Mouse (Mus musculus) testis, adult 2 months (tissue): Measurements from ENCODE around the gene Rint1. TPM values are rescaled to one million over a fixed set of nuclear protein-coding genes. Genes with fewer than 3 reads are reported as not detected.
"Not testable (repeated sequence)": the region's sequence is repeated elsewhere in the genome, so short reads cannot be mapped to it uniquely, and the experiment has no call there.

Experiments used
- H3K27ac ChIP-seq: fragments of 200-500 bp; 2 replicates; pipeline ENCODE4 v1.5.1; 2012; ENCODE audit warnings: low read depth, low read length; ENCODE audit not compliant: control insufficient read depth, insufficient read depth
- H3K27me3 ChIP-seq: fragments of 200-500 bp; 2 replicates; pipeline ENCODE4 v1.6.1; 2012; ENCODE audit warnings: mild to moderate bottlenecking, low read length, moderate library complexity; ENCODE audit not compliant: control insufficient read depth, insufficient read depth
- H3K36me3 ChIP-seq: fragments of 200-500 bp; 2 replicates; pipeline ENCODE4 v1.6.1; 2012; ENCODE audit warnings: mild to moderate bottlenecking, low read length; ENCODE audit not compliant: control insufficient read depth, insufficient read depth
- H3K4me1 ChIP-seq: fragments of 200-500 bp; 2 replicates; pipeline ENCODE4 v1.6.1; 2012; ENCODE audit warnings: low read length; ENCODE audit not compliant: control insufficient read depth, insufficient read depth
- H3K4me3 ChIP-seq: fragments of 200-500 bp; 2 replicates; pipeline ENCODE4 v1.5.1; 2012; ENCODE audit warnings: low read depth, mild to moderate bottlenecking, low read length, moderate library complexity, mixed read lengths; ENCODE audit not compliant: control insufficient read depth
- CTCF ChIP-seq: fragments of 200-500 bp; IDR thresholded peaks from 2 replicates; pipeline ENCODE4 v1.5.1; 2012; ENCODE audit warnings: low read depth, mild to moderate bottlenecking, inconsistent platforms, low read length, moderate library complexity; ENCODE audit not compliant: control insufficient read depth, insufficient read depth, insufficient replicate concordance
- POLR2A ChIP-seq: fragments of 200-500 bp; IDR thresholded peaks from 2 replicates; pipeline ENCODE4 v1.6.1; 2012; ENCODE audit warnings: low read depth, mild to moderate bottlenecking, inconsistent platforms, low read length, moderate library complexity; ENCODE audit not compliant: control insufficient read depth
- polyA plus RNA-seq: library from polyadenylated mRNA; depleted of rRNA; stranded (reverse); fragments of >200 nt; gene quantifications from 2 replicates; pipeline ENCODE4 v1.2.3, GENCODE M21; 2012

The Rint1 gene
- polyA plus RNA-seq, 1 experiment = 6.9 TPM

DNA sequence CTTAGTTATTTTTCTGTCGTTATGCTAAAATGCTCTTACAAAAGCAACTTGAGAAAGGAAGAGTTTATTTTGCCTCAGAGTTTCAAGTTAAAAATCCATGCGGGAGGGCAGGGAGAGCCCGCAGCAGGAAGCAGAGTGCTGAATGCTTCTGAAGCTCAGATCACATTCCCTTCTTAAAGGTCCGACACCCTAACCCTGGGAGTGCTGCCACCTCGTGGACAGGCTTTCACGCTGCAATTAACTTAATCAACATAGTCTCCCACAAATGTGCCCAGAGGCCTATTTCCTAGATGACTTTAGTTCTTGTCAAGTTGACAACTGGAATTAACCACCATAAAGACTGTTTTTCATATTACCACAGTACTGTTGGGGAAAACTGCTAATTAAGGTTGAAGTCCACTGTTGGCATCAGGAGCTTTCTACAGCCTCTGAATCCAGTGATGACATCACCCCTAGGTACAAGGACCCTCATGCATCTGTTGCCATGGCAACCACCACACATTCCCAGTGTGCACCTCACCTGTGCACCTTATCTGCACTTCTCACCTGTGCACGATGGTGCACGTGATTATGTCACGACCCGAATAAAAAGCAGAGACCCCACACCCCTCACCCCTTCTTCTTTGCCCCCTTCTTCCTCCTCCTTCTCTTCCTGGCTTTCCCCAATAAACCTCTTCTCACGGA lies 39.0 kb downstream of the Rint1 start:
- Histone ChIP-seq H3K4me1 (peaks cover under 1% of the 10 kb centered on the region), H3K27me3 (no peaks in the 10 kb centered on the region), H3K4me3 (no peak overlapping the region), H3K36me3 (no peaks in the 10 kb centered on the region), H3K27ac (no peak overlapping the region)
- TF ChIP-seq CTCF (peak; percentile 49; the same call in 1 of the 2 replicates), POLR2A (no peak)

DNA sequence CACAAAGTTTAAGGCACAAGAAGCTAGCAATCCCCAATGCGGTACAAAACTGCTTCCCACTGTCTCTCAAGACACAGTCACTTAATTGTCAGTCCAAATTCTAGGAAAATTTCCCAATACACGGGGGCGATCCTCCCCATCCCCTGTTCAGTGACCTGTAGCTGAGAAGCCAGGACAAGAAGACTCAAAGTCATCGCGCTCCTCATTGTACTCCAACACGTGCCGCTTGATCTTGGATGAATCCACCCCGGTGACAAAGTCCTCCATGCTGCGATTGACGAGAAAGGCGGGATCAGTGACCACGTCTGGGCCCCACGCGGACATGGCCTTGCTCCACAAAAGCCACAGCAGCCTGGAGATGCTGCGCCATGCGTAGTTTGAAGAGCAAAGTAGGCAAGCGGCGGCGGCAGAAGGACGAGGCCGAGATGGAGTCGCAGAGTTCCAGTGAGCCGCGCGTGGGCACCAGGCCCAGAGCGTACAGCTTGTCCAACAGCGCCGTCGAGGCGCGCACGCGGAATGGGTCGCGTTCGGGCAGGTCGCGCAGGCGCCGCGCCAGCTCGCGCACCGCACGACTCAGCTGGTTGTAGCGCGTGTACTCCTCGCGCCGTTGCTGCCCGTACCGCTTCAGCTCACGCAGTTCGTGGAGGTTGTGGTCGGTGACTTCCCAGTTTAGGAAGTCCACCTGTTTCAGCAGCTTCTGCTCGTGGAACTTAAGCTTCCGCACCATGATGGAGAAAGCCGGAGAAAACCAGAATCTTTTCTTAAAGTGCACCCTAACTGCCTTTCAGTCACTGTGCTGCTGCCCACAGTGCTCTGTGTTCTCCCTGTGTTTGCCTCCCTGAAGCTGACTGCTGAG lies 43.6 kb downstream of the Rint1 start:
- 0 out of 2 replicates have a peak, but pooled peaks have one; percentile 7 for TF ChIP-seq POLR2A
- TF ChIP-seq CTCF = no peak
- H3K27me3 ChIP-seq = no peaks in the 10 kb centered on the region

DNA sequence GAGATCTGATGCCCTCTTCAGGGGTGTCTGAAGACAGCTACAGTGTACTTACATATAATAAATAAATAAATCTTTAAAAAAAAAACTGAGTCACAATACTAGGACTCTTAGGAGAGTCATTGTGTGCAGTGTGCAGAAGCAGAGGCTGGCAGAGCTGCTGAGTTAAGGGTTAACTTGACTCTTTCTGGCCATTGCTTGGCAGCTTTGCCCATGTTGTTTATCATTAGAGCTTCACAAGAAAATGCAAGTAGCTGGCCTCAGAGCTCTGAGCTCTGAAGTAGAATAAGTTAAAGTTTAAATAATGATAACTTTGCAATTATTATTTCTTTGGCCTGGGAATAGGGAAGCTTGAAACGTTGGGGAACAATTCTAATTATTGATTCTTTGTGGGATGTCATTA lies 48.2 kb downstream of the Rint1 start:
- H3K4me1 ChIP-seq, H3K4me3 ChIP-seq, H3K27me3 ChIP-seq, H3K36me3 ChIP-seq, H3K27ac ChIP-seq: not testable (repeated sequence)

More for the DNA sequence above, 43.6 kb downstream of the Rint1 start:
- H3K4me1 ChIP-seq = peaks cover 5% of the 10 kb centered on the region
- peak overlapping the region; percentile 75 for H3K27ac ChIP-seq
- H3K36me3 ChIP-seq = no peaks in the 10 kb centered on the region
- peak overlapping the region; percentile 82 for H3K4me3 ChIP-seq

DNA sequence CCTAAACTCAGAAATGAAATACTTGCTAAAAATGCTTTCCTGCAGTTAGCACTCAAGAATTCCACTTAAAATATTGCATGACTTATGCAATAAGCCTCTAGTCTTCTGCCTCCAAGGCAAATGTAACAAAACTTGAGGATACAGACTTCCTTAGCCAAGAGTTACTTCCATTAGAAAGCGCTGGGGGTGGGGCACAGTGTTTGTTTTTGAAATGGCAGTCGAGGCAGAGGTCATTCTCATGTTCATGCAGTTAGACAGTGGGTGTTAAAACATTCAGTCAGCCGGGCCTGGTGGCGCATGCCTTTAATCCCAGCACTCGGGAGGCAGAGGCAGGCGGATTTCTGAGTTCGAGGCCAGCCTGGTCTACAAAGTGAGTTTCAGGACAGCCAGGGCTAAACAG lies 50.6 kb downstream of the Rint1 start:
- Histone ChIP-seq H3K27me3 (no peaks in the 10 kb centered on the region), H3K4me1 (no peaks in the 10 kb centered on the region), H3K27ac (no peak overlapping the region), H3K36me3 (0 out of 2 replicates have a peak, but pooled peaks cover 1% of the 10 kb centered on the region), H3K4me3 (no peak overlapping the region)
- TF ChIP-seq POLR2A (no peak), CTCF (no peak)

DNA sequence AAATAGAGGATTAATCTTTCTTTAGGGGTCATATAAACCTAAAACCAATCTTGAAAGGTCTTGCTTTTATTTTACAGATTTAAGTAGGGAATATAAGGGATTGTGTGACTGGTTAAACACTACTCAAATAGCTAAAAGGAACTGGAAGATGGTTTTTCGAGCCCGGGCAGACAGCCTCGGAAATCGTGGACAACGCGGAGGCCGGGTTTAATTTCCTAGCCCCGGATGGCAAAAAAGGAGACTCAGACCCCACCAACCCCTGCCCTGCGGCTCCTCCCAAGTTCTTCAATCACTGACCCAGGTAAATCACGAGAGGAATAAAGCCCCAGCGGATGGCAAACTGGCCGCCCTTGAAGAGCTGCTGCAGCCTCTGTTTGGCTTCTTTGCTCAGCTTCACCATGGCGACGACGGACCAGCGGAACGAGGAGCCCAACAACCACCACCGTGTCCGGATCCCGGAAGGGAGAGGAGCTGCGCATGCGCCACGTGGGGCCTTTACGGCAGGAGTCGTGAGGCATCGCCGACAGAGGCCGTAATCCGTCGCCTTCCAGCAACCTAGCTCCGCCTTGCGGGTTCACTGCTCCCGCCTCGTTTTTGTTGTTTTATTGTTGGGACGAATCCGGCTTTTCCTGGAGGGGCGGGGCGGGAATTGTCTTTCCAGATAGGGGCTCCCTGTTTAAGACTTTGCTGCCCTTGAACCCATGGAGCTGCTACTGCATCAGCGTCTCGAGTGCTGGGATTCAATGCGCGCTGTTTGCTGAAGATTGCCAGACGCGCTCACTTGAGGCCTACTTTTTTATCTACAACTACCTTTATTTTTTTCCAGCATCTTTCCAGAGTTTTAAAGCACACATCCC lies 56.4 kb downstream of the Rint1 start, which contains the start of gene Tomm7:
Tomm7 (minus strand) TSS at position 488 of the 857 bp plus-strand sequence.
- H3K36me3 ChIP-seq = 0 out of 2 replicates have a peak, but pooled peaks cover 1% of the 10 kb centered on the region

DNA sequence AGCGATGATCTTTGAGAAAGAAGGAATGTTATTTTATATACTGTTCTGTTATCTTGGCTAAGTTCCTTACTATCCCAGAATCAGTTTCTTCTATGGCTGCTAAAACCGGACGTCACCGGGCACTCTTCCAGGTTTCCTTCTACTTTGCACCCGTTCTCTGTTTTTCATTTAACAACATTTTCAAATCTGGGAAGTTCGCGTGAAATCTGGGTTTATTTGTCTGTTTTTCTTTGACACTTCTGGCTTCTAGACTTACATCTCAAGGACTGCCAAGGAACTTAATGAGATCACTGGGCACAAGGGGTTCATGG lies 57.0 kb downstream of the Rint1 start:
- no peak for TF ChIP-seq POLR2A
- Histone ChIP-seq H3K4me1 (no peaks in the 10 kb centered on the region), H3K36me3 (0 out of 2 replicates have a peak, but pooled peaks cover 1% of the 10 kb centered on the region), H3K27me3 (no peaks in the 10 kb centered on the region), H3K27ac (peak overlapping the region; percentile 79), H3K4me3 (peak overlapping the region; percentile 94)

More for the DNA sequence above, 56.4 kb downstream of the Rint1 start, which contains the start of gene Tomm7:
- H3K4me1 ChIP-seq = no peaks in the 10 kb centered on the region
- H3K27ac ChIP-seq = peak within 1 kb of the TSS; percentile 90
- no peak for TF ChIP-seq CTCF
- TF ChIP-seq POLR2A = peak; percentile 98
- H3K27me3 ChIP-seq = no peaks in the 10 kb centered on the region
- peak within 1 kb of the TSS; percentile 94 for H3K4me3 ChIP-seq

DNA sequence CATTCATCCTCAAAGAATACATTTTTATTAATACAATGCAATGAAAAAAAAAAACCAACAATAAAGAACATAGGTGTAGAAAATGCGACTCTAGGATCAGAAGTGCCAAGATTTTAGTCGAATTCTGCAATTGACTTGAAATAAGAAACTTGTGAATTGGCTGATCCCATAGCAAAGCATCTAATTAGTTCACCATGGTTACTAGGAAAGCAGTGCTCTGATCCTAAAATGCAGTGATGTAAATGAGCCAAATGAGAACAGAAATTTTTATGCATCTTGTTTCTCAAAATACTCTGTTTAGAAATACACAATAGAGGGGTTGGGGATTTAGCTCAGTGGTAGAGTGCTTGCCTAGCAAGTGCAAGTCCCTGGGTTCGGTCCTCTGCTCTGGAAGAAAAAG lies 57.6 kb downstream of the Rint1 start:
- Histone ChIP-seq H3K4me3 (no peak overlapping the region), H3K36me3 (0 out of 2 replicates have a peak, but pooled peaks cover 1% of the 10 kb centered on the region), H3K27ac (no peak overlapping the region), H3K4me1 (no peaks in the 10 kb centered on the region; the same call in 1 of the 2 replicates), H3K27me3 (no peaks in the 10 kb centered on the region)
- TF ChIP-seq CTCF (no peak), POLR2A (no peak)
